Mouse (Mus musculus) heart, embryonic 11.5 days (tissue): ENCODE measurements at regions not wholly inside any gene's neighbourhood (a gene's known extent, or its start where the extent isn't known, plus 50 kb on each side); places are given as distances from the start of the nearest gene placed in this dataset.

Source experiments
- ATAC-seq: fragments of 200-750 bp; cut with Nextera tagmentation; replicated peaks from 2 replicates; pipeline ENCODE4 v1.8.0; 2017; ENCODE audit warnings: moderate library complexity; ENCODE audit not compliant: insufficient number of reproducible peaks, low FRiP score, low TSS enrichment
- H3K27ac ChIP-seq: fragments of 300-500 bp; sonication (generic); 2 replicates; pipeline ENCODE4 v1.5.1; 2014; ENCODE audit warnings: mild to moderate bottlenecking, low read depth, low read length
- H3K27me3 ChIP-seq: fragments of 300-500 bp; sonication (generic); 2 replicates; pipeline ENCODE4 v1.6.1; 2014; ENCODE audit warnings: mild to moderate bottlenecking, low read length, mixed read lengths; ENCODE audit not compliant: control insufficient read depth, insufficient read depth
- H3K36me3 ChIP-seq: fragments of 300-500 bp; sonication (generic); 2 replicates; pipeline ENCODE4 v1.6.1; 2014; ENCODE audit warnings: mild to moderate bottlenecking, low read length, moderate library complexity, mixed read lengths; ENCODE audit not compliant: control insufficient read depth, insufficient read depth
- H3K4me1 ChIP-seq: fragments of 300-500 bp; sonication (generic); 2 replicates; pipeline ENCODE4 v1.6.1; 2014; ENCODE audit warnings: low read length; ENCODE audit not compliant: control insufficient read depth, insufficient read depth
- H3K4me2 ChIP-seq: fragments of 300-500 bp; sonication (generic); 2 replicates; pipeline ENCODE4 v1.6.1; 2014; ENCODE audit warnings: mild to moderate bottlenecking, moderate library complexity
- H3K4me3 ChIP-seq: fragments of 300-500 bp; sonication (generic); 2 replicates; pipeline ENCODE4 v1.5.1; 2014; ENCODE audit warnings: low read depth, low read length
- H3K9ac ChIP-seq: fragments of 300-500 bp; sonication (generic); 2 replicates; pipeline ENCODE4 v1.6.1; 2014; ENCODE audit warnings: mild to moderate bottlenecking, low read depth, low read length, moderate library complexity
- H3K9me3 ChIP-seq: fragments of 300-500 bp; sonication (generic); replicated peaks from 2 replicates; pipeline ENCODE4 v1.6.1; 2016; ENCODE audit warnings: low read length; ENCODE audit not compliant: control insufficient read depth
- WGBS: fragments of 180-500 bp; shearing (Covaris S2); extraction: QIAGEN DNeasy Blood & Tissue Kit; methylation state at CpG from one replicate; pipeline ENCODE4 v1.1.7; 2014; ENCODE audit not compliant: insufficient replicate concordance; 5-methylcytosine and 5-hydroxymethylcytosine counted together

- 31% methylated on average over 4 of the region's 4 CpGs for whole genome bisulfite sequencing
- Histone ChIP-seq H3K4me2 (no peak overlapping the region), H3K27me3 (no peaks in the 10 kb centered on the region), H3K4me1 (no peaks in the 10 kb centered on the region), H3K27ac (no peak overlapping the region), H3K36me3 (no peaks in the 10 kb centered on the region), H3K9me3 (no peaks in the 10 kb centered on the region), H3K9ac (no peak overlapping the region), H3K4me3 (no peak overlapping the region)
- ATAC-seq: no peak
Measured at GRCm38 (mm10) chr2:123023918-123024317, 258.9 kb downstream of the Sqor start.

- ATAC-seq: no peak
- Histone ChIP-seq H3K4me1 (no peaks in the 10 kb centered on the region), H3K9me3 (no peaks in the 10 kb centered on the region), H3K27ac (no peak overlapping the region), H3K9ac (no peak overlapping the region), H3K4me3 (no peak overlapping the region), H3K36me3 (no peaks in the 10 kb centered on the region), H3K27me3 (no peaks in the 10 kb centered on the region), H3K4me2 (no peak overlapping the region)
- 81% methylated on average over 1 of the region's 1 CpGs for WGBS
Measured at GRCm38 (mm10) chr2:123024380-123024779, 259.3 kb downstream of the Sqor start.

- ATAC-seq: no peak
- Histone ChIP-seq H3K9me3 (no peaks in the 10 kb centered on the region), H3K27me3 (no peaks in the 10 kb centered on the region), H3K4me3 (no peak overlapping the region), H3K36me3 (no peaks in the 10 kb centered on the region), H3K27ac (no peak overlapping the region), H3K4me2 (no peak overlapping the region), H3K4me1 (no peaks in the 10 kb centered on the region), H3K9ac (no peak overlapping the region)
- WGBS: 73% methylated on average over 4 of the region's 4 CpGs
Measured at GRCm38 (mm10) chr2:123024976-123025585, 260.0 kb downstream of the Sqor start.

- Histone ChIP-seq H3K4me3 (no peak overlapping the region), H3K27ac (no peak overlapping the region), H3K9ac (no peak overlapping the region), H3K36me3 (no peaks in the 10 kb centered on the region), H3K4me1 (no peaks in the 10 kb centered on the region), H3K27me3 (no peaks in the 10 kb centered on the region), H3K9me3 (no peaks in the 10 kb centered on the region), H3K4me2 (no peak overlapping the region)
- ATAC-seq: no peak
Measured at GRCm38 (mm10) chr2:123047321-123047720, 282.3 kb downstream of the Sqor start.

- H3K36me3 ChIP-seq: no peaks in the 10 kb centered on the region
- H3K27me3 ChIP-seq: no peaks in the 10 kb centered on the region
- H3K4me2 ChIP-seq: no peak overlapping the region
- ATAC-seq: no peak
- no peaks in the 10 kb centered on the region for H3K9me3 ChIP-seq
- no peak overlapping the region for H3K4me3 ChIP-seq
- WGBS: 81% methylated on average over 1 of the region's 1 CpGs
- no peak overlapping the region for H3K27ac ChIP-seq
- no peak overlapping the region for H3K9ac ChIP-seq
- H3K4me1 ChIP-seq: peaks cover 5% of the 10 kb centered on the region; the same call in 1 of the 2 replicates
Measured at GRCm38 (mm10) chr2:123064648-123065047, 299.6 kb downstream of the Sqor start.

GRCm38 (mm10) chr2:123068809-123069208 is 303.8 kb downstream of the Sqor start:
- no peak overlapping the region for H3K4me3 ChIP-seq
- H3K36me3 ChIP-seq: no peaks in the 10 kb centered on the region
- H3K27me3 ChIP-seq: no peaks in the 10 kb centered on the region
- 28% methylated on average over 5 of the region's 5 CpGs for WGBS
- no peak overlapping the region for H3K4me2 ChIP-seq
- H3K9ac ChIP-seq: no peak overlapping the region
- peaks cover 5% of the 10 kb centered on the region; the same call in 1 of the 2 replicates for H3K4me1 ChIP-seq
- H3K9me3 ChIP-seq: no peaks in the 10 kb centered on the region
- ATAC-seq: no peak
- no peak overlapping the region for H3K27ac ChIP-seq

GRCm38 (mm10) chr2:123072653-123073052 is 307.6 kb downstream of the Sqor start:
- WGBS: 87% methylated on average over 2 of the region's 2 CpGs
- no peak for ATAC-seq

GRCm38 (mm10) chr2:123073476-123074085 is 308.5 kb downstream of the Sqor start:
- no peak overlapping the region for H3K4me3 ChIP-seq
- no peaks in the 10 kb centered on the region for H3K36me3 ChIP-seq
- H3K9me3 ChIP-seq: no peaks in the 10 kb centered on the region
- ATAC-seq: no peak
- no peak overlapping the region for H3K27ac ChIP-seq
- WGBS: 41% methylated on average over 4 of the region's 4 CpGs
- no peak overlapping the region for H3K9ac ChIP-seq
- no peaks in the 10 kb centered on the region for H3K27me3 ChIP-seq
- no peak overlapping the region for H3K4me2 ChIP-seq
- H3K4me1 ChIP-seq: peaks cover 5% of the 10 kb centered on the region; the same call in 1 of the 2 replicates

More at GRCm38 (mm10) chr2:123072653-123073052, 307.6 kb downstream of the Sqor start:
- Histone ChIP-seq H3K4me1 (peaks cover 5% of the 10 kb centered on the region; the same call in 1 of the 2 replicates), H3K9me3 (no peaks in the 10 kb centered on the region), H3K27me3 (no peaks in the 10 kb centered on the region), H3K4me2 (no peak overlapping the region), H3K9ac (no peak overlapping the region), H3K36me3 (no peaks in the 10 kb centered on the region), H3K27ac (no peak overlapping the region), H3K4me3 (no peak overlapping the region)

GRCm38 (mm10) chr2:123092726-123093125 is 327.7 kb downstream of the Sqor start:
- H3K9ac ChIP-seq: no peak overlapping the region

More at GRCm38 (mm10) chr2:123092726-123093125, 327.7 kb downstream of the Sqor start:
- Histone ChIP-seq H3K4me3 (no peak overlapping the region), H3K36me3 (no peaks in the 10 kb centered on the region), H3K4me1 (no peaks in the 10 kb centered on the region), H3K4me2 (no peak overlapping the region), H3K9me3 (no peaks in the 10 kb centered on the region), H3K27me3 (no peaks in the 10 kb centered on the region), H3K27ac (no peak overlapping the region)
- 67% methylated on average over 1 of the region's 1 CpGs for WGBS
- ATAC-seq: no peak
